Mouse (Mus musculus): ENCODE data around the gene Cd274. TPM values are rescaled to one million over a fixed set of nuclear protein-coding genes. Genes with fewer than 3 reads are reported as not detected.

Cd274 gene
- polyA plus RNA-seq (2012; ENCODE audit: insufficient read depth, low replicate concordance) = 1.5 TPM in 1 of 2 replicates, not detected in the other

DNA sequence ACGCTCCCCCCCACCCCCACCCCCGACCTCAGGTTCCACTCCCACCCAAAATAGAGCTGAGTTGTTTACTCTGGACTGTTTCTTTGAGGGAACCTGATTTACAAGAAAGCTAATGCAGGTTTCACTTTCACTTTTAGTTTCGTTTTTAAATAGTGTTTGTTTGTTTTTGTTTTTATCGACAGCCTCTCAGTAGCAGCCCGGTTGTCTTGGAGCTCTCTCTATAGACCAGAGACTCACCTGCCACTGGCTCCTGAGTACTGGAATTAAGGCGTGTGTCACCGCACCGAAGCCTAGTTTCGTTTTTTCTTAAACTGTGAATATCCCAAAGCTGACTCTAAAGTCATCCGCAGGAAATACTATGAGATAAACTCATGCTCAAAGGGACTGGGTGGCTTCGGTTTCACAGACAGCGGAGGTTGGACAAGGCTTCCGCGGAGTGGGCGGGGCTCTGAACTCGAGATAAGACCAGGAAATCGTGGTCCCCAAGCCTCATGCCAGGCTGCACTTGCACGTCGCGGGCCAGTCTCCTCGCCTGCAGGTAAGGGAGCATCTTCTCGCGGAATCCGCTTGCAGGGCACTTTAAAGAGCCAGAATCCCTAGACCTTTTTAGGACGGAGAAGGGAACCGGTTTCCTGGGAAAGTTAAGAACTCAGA is at the start of gene Cd274, which contains the start of gene Plgrkt:
Gene Cd274 (plus strand): TSS at position 487 of the 654 bp plus-strand sequence.
Gene Plgrkt (minus strand): TSS at position 422 of the 654 bp plus-strand sequence.
- TF ChIP-seq FLI1 (IDR thresholded peaks at IDR 0.05; ENCODE audit: low read length) (no peak), GATA1 (IDR thresholded peaks at IDR 0.05; ENCODE audit: borderline replicate concordance, low read length) (peak; percentile 41; the same call in 1 of the 3 replicates)
- H3K36me3 ChIP-seq (replicated peaks; ENCODE audit: low read length) = peaks cover 21% of the 10 kb centered on the region
- peak within 1 kb of the TSS; percentile 95 for H3K4me3 ChIP-seq (replicated peaks)

GRCm38 (mm10) chr19:29323416-29324049 is 43.7 kb upstream of the Cd274 start:
- TF ChIP-seq FLI1 (IDR thresholded peaks at IDR 0.05; ENCODE audit: low read length) (no peak), GATA1 (IDR thresholded peaks at IDR 0.05; ENCODE audit: borderline replicate concordance, low read length) (no peak)
- Histone ChIP-seq H3K4me3 (replicated peaks) (no peak overlapping the region), H3K27me3 (replicated peaks) (no peaks in the 10 kb centered on the region), H3K4me1 (peaks cover 18% of the 10 kb centered on the region), H3K36me3 (replicated peaks; ENCODE audit: low read length) (no peaks in the 10 kb centered on the region), H3K9me3 (no peaks in the 10 kb centered on the region)

More for the DNA sequence above, at the start of gene Cd274, which contains the start of gene Plgrkt:
- H3K4me1 ChIP-seq = peaks cover 69% of the 10 kb centered on the region
- no peaks in the 10 kb centered on the region for H3K9me3 ChIP-seq
- no peaks in the 10 kb centered on the region for H3K27me3 ChIP-seq (replicated peaks)

DNA sequence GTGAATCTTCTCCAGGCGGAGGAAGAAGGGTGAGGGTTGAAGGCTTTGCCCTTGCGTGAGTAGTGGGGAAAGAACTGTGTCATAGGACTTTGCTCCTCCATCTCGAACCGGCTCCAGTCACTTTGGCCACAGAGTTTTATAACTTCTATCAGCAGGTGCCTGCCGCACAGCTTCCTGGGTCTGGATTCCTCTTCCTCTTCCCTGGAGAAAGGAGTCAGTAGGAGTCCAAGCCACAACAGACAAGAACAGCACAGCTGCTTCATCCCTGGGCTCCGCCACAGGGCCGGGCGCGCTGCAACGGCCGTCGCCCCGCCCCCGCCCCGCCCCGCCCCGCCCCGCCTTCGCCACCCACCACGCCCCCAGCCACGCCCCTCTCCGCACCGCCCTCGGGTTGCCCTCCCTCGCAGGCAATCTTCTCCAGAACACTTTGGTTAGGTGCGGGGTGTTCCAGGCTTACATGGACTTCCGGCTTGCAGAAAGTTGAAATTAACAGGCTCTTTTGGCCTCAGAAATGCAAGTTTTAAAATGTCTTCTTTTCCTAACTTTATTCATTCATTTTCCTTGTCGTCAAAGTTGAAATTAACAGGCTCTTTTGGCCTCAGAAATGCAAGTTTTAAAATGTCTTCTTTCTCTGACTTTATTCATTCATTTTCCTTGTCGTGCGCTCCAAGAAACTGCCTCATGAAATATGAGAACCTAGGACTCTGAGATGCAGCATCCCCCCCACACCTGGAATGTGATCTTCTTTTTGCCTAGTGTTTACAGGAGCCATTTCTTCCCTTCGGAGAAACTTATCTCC is 42.0 kb upstream of the Cd274 start, which contains the start of gene Insl6:
Gene Insl6 (minus strand): TSS at position 304 of the 799 bp plus-strand sequence.
- no peaks in the 10 kb centered on the region for H3K36me3 ChIP-seq (replicated peaks; ENCODE audit: low read length)
- peak within 1 kb of the TSS; percentile 89 for H3K4me3 ChIP-seq (replicated peaks)
- TF ChIP-seq FLI1 (IDR thresholded peaks at IDR 0.05; ENCODE audit: low read length) = no peak
- no peak for TF ChIP-seq GATA1 (IDR thresholded peaks at IDR 0.05; ENCODE audit: borderline replicate concordance, low read length)
- H3K27me3 ChIP-seq (replicated peaks) = peaks cover 2% of the 10 kb centered on the region
- H3K9me3 ChIP-seq = no peaks in the 10 kb centered on the region
- H3K4me1 ChIP-seq = peaks cover 18% of the 10 kb centered on the region

GRCm38 (mm10) chr19:29325852-29326180 is 41.4 kb upstream of the Cd274 start:
- Histone ChIP-seq H3K4me3 (replicated peaks) (no peak overlapping the region), H3K36me3 (replicated peaks; ENCODE audit: low read length) (no peaks in the 10 kb centered on the region), H3K9me3 (no peaks in the 10 kb centered on the region), H3K27me3 (replicated peaks) (peaks cover 2% of the 10 kb centered on the region), H3K4me1 (peaks cover 18% of the 10 kb centered on the region)
- TF ChIP-seq FLI1 (IDR thresholded peaks at IDR 0.05; ENCODE audit: low read length) (no peak), GATA1 (IDR thresholded peaks at IDR 0.05; ENCODE audit: borderline replicate concordance, low read length) (no peak)

GRCm38 (mm10) chr19:29326396-29326795 is 40.9 kb upstream of the Cd274 start:
- peaks cover 2% of the 10 kb centered on the region for H3K27me3 ChIP-seq (replicated peaks)
- H3K9me3 ChIP-seq = no peaks in the 10 kb centered on the region
- TF ChIP-seq FLI1 (IDR thresholded peaks at IDR 0.05; ENCODE audit: low read length) = no peak
- no peak for TF ChIP-seq GATA1 (IDR thresholded peaks at IDR 0.05; ENCODE audit: borderline replicate concordance, low read length)
- H3K4me1 ChIP-seq = peaks cover 18% of the 10 kb centered on the region
- no peaks in the 10 kb centered on the region for H3K36me3 ChIP-seq (replicated peaks; ENCODE audit: low read length)
- H3K4me3 ChIP-seq (replicated peaks) = no peak overlapping the region

DNA sequence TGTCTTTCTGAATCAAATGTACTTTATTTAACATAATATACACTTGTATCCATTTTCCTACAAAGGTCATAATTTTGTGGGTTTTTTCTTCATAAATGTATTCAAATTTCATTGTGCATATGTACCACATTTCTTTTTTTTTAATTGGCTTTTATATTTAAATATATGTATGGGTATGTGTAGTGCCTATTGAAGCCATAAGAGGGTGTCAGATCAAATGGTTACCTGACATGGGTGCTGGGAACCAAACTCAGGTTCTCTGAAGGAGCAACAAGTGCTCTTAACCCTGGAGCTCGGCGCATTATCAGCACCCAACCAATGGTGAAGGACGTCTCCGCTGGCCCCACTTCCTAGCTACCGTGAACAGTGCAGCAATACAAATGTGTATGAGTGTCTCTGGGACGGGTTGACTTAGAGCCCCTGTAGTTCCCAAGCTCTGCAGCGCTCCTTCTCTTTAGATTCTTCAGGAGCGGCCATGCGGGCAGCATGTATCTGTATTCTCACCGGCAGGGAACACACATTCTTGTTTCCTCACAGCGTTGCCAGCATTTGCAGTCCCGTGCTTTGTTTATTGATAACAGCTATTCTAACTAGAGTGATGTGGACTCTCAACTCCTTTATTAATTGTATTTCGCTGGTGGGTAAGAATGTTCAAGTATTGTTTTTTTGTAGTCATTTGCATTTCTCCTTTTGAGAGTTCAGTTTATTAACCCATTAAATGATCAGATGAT is 40.3 kb upstream of the Cd274 start:
- H3K36me3 ChIP-seq (replicated peaks; ENCODE audit: low read length) = no peaks in the 10 kb centered on the region
- peaks cover 4% of the 10 kb centered on the region for H3K27me3 ChIP-seq (replicated peaks)
- H3K4me1 ChIP-seq = peaks cover 18% of the 10 kb centered on the region
- H3K4me3 ChIP-seq (replicated peaks) = no peak overlapping the region
- H3K9me3 ChIP-seq = no peaks in the 10 kb centered on the region
- TF ChIP-seq GATA1 (IDR thresholded peaks at IDR 0.05; ENCODE audit: borderline replicate concordance, low read length) (no peak), FLI1 (IDR thresholded peaks at IDR 0.05; ENCODE audit: low read length) (no peak)

- peaks cover 25% of the 10 kb centered on the region for H3K27me3 ChIP-seq (replicated peaks)
- peak within 1 kb of the TSS; percentile 59 for H3K4me3 ChIP-seq (replicated peaks)
- H3K4me1 ChIP-seq = peaks cover 9% of the 10 kb centered on the region
- TF ChIP-seq GATA1 (IDR thresholded peaks at IDR 0.05; ENCODE audit: borderline replicate concordance, low read length) (no peak), FLI1 (IDR thresholded peaks at IDR 0.05; ENCODE audit: low read length) (no peak)
- H3K36me3 ChIP-seq (replicated peaks; ENCODE audit: low read length) = no peaks in the 10 kb centered on the region
- no peaks in the 10 kb centered on the region for H3K9me3 ChIP-seq
Measured at GRCm38 (mm10) chr19:29334068-29334745, 33.0 kb upstream of the Cd274 start, which contains the start of gene Rln1. Gene Rln1 (minus strand): TSS chr19:29334670.

DNA sequence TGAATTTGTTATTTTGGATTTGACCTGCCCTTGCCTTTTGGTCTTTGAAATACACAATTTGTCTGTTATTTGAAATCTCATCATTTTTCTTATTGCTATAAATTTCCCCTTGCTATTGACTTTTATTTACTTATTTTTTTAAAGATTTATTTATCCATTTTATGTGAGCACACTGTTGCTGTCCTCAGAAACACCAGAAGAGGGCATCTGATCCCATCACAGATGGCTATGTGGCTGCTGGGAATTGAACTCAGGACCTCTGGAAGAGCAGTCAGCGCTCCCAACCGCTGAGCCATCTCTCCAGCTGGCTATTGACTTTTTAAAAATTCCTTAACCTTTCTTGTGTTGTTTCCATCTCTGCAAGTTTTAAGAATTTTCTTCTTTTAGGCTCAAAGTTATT is 30.6 kb upstream of the Cd274 start:
- no peaks in the 10 kb centered on the region for H3K9me3 ChIP-seq
- no peak for TF ChIP-seq FLI1 (IDR thresholded peaks at IDR 0.05; ENCODE audit: low read length)
- no peak for TF ChIP-seq GATA1 (IDR thresholded peaks at IDR 0.05; ENCODE audit: borderline replicate concordance, low read length)
- no peak overlapping the region for H3K4me3 ChIP-seq (replicated peaks)
- no peaks in the 10 kb centered on the region for H3K36me3 ChIP-seq (replicated peaks; ENCODE audit: low read length)
- H3K4me1 ChIP-seq = peaks cover 13% of the 10 kb centered on the region
- peaks cover 29% of the 10 kb centered on the region for H3K27me3 ChIP-seq (replicated peaks)
